Mouse (Mus musculus) forebrain, embryonic 16.5 days (tissue): Measurements from ENCODE around the gene Zdhhc14. TPM values are rescaled to one million over a fixed set of nuclear protein-coding genes. Genes with fewer than 3 reads are reported as not detected.

Experiments used
- ATAC-seq: fragments of 200-750 bp; cut with Nextera tagmentation; 2 replicates; pipeline ENCODE4 v1.8.0; 2017; ENCODE audit warnings: mild to moderate bottlenecking, moderate library complexity
- H3K27ac ChIP-seq: fragments of 300-500 bp; sonication (generic); 2 replicates; pipeline ENCODE4 v1.5.1; 2014; ENCODE audit warnings: low read length, control low read depth
- H3K27me3 ChIP-seq: fragments of 300-500 bp; sonication (generic); replicated peaks from 2 replicates; pipeline ENCODE4 v1.6.1; 2014; ENCODE audit warnings: low read length; ENCODE audit not compliant: control insufficient read depth, insufficient read depth
- H3K36me3 ChIP-seq: fragments of 300-500 bp; sonication (generic); 2 replicates; pipeline ENCODE4 v1.6.1; 2014; ENCODE audit not compliant: control insufficient read depth, insufficient read depth
- H3K4me1 ChIP-seq: fragments of 300-500 bp; sonication (generic); replicated peaks from 2 replicates; pipeline ENCODE4 v1.6.1; 2014; ENCODE audit warnings: low read length; ENCODE audit not compliant: control insufficient read depth, insufficient read depth
- H3K4me2 ChIP-seq: fragments of 300-500 bp; sonication (generic); 2 replicates; pipeline ENCODE4 v1.6.1; 2014; ENCODE audit warnings: mild to moderate bottlenecking, low read length, control low read depth
- H3K4me3 ChIP-seq: fragments of 300-500 bp; sonication (generic); replicated peaks from 2 replicates; pipeline ENCODE4 v1.5.1; 2014; ENCODE audit warnings: mild to moderate bottlenecking, low read length, control low read depth
- H3K9ac ChIP-seq: fragments of 300-500 bp; sonication (generic); replicated peaks from 2 replicates; pipeline ENCODE4 v1.6.1; 2014; ENCODE audit warnings: low read depth, low read length, control low read depth
- H3K9me3 ChIP-seq: fragments of 300-500 bp; sonication (generic); 2 replicates; pipeline ENCODE4 v1.6.1; 2016; ENCODE audit warnings: low read length; ENCODE audit not compliant: control insufficient read depth
- WGBS: fragments of 180-500 bp; shearing (Covaris S2); extraction: QIAGEN DNeasy Blood & Tissue Kit; methylation state at CpG from one replicate; pipeline ENCODE4 v1.1.7; 2014; 5-methylcytosine and 5-hydroxymethylcytosine counted together
- polyA plus RNA-seq: library from polyadenylated mRNA; unstranded; fragments of >200 nt; fragmentation: Nextera tagmentation; extraction: Ambion mirVana; gene quantifications from 2 replicates; pipeline ENCODE4 v1.2.1, GENCODE M21; 2015

The Zdhhc14 gene
- polyA plus RNA-seq, 1 experiment from 2014 or later = 8.1 TPM

DNA sequence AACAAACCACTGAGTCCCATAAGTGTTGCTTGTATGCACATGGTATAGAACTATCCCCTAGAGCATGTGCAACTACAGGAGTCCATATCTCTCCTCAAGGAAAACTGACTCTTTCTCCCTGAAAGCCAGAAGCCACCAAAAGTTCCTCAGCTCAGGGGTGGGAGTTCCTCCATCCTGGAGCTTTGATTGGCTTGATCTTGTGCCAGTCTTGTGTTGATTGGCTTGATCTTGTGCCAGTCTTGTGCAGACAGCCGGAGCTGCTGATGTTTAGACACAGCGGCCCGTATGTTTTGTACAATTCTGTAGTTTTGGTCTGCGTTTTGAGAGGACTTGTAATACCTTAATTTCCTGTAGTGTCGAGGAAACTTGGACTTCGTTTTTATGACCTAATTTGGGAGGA lies 70.8 kb downstream of the Zdhhc14 start:
- 92% methylated on average over 6 of the region's 6 CpGs for WGBS
- Histone ChIP-seq H3K4me3 (no peak overlapping the region), H3K4me2 (no peak overlapping the region), H3K4me1 (no peaks in the 10 kb centered on the region), H3K27ac (no peak overlapping the region), H3K27me3 (no peaks in the 10 kb centered on the region), H3K36me3 (no peaks in the 10 kb centered on the region), H3K9me3 (no peaks in the 10 kb centered on the region), H3K9ac (no peak overlapping the region)
- ATAC-seq = no peak

GRCm38 (mm10) chr17:5566006-5566405 lies 73.6 kb downstream of the Zdhhc14 start:
- Histone ChIP-seq H3K27me3 (no peaks in the 10 kb centered on the region), H3K4me1 (no peaks in the 10 kb centered on the region), H3K4me2 (no peak overlapping the region), H3K4me3 (no peak overlapping the region), H3K27ac (no peak overlapping the region), H3K9me3 (no peaks in the 10 kb centered on the region), H3K9ac (no peak overlapping the region), H3K36me3 (no peaks in the 10 kb centered on the region)
- WGBS = 69% methylated on average over 7 of the region's 7 CpGs
- ATAC-seq = no peak

DNA sequence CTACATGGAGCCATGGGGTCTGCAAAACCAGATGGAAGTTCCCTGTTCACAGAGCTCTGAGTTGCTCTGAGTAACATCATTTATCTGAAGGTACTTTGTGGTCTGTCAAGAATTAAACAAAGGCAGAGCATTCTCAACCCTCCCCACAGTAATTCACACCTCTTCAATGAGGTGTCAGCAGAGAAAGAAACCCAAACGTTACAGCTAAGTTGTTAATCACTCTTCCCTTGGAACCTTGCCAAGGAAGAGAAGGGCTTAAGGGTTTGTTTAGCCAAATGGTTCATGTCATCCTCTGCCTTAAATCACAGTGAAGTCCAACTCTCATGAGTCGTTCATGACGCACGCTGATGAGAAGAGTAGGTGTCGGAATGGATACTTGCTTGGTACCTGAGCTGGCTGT lies 75.6 kb downstream of the Zdhhc14 start:
- no peaks in the 10 kb centered on the region for H3K27me3 ChIP-seq
- H3K4me2 ChIP-seq = no peak overlapping the region
- 62% methylated on average over 5 of the region's 5 CpGs for WGBS
- H3K27ac ChIP-seq = no peak overlapping the region
- no peaks in the 10 kb centered on the region for H3K36me3 ChIP-seq
- ATAC-seq = no peak
- no peak overlapping the region for H3K9ac ChIP-seq
- H3K4me1 ChIP-seq = no peaks in the 10 kb centered on the region
- H3K9me3 ChIP-seq = no peaks in the 10 kb centered on the region
- H3K4me3 ChIP-seq = no peak overlapping the region

DNA sequence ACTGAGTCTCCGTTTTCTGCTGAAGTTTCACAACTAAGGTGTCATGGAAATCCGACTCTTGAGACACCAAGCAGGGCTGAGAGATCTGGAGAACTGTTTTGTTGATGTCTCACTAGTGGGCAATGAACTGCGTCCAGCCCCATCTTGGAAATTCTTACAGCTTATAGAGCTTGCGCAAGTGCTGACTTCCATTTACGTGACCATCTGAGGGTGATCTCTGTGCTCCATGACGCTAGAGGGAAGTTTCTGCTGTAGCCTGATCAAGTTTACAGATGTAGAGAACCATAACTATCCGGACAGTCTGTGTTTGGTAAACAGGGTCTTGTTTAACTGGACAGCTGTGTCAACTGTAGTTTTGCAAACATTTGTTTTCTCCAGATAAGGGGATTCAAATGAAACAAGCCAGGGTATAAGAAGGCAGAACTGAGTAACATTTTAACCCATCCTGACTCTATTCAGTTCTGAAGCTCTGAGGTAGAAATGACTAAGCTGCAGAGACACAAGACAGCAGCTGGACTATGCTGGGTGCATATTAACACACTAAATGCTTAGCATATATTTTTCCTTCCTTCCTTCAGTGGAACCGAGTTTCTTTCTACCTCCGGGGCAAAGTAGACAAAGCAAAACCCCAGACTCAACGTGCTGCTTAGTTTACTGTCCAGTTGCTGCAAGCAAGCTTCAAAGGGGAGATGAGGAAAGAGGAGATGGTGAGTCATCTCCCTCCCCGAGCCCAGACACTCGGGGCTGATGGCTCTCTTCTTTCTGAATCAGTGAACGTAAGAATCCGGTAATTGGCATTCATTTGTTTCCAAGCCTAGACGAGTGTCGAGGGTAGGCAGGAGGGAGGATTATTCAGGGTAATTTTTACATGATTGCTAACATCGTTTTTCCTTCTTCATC lies 77.0 kb downstream of the Zdhhc14 start:
- Histone ChIP-seq H3K4me1 (no peaks in the 10 kb centered on the region), H3K27ac (no peak overlapping the region), H3K27me3 (no peaks in the 10 kb centered on the region), H3K4me2 (no peak overlapping the region), H3K4me3 (no peak overlapping the region), H3K36me3 (no peaks in the 10 kb centered on the region), H3K9me3 (no peaks in the 10 kb centered on the region), H3K9ac (no peak overlapping the region)
- ATAC-seq = no peak
- 48% methylated on average over 17 of the region's 17 CpGs for WGBS

- Histone ChIP-seq H3K4me1 (no peaks in the 10 kb centered on the region), H3K4me3 (no peak overlapping the region), H3K9me3 (no peaks in the 10 kb centered on the region), H3K4me2 (no peak overlapping the region), H3K27ac (no peak overlapping the region), H3K36me3 (no peaks in the 10 kb centered on the region), H3K9ac (no peak overlapping the region), H3K27me3 (no peaks in the 10 kb centered on the region)
- WGBS = 100% methylated on average over 1 of the region's 1 CpGs
- no peak for ATAC-seq
Observed at GRCm38 (mm10) chr17:5572096-5572730, 79.9 kb downstream of the Zdhhc14 start.

GRCm38 (mm10) chr17:5572745-5573420 lies 80.5 kb downstream of the Zdhhc14 start:
- H3K9ac ChIP-seq = no peak overlapping the region
- H3K9me3 ChIP-seq = no peaks in the 10 kb centered on the region
- H3K4me2 ChIP-seq = no peak overlapping the region
- no peaks in the 10 kb centered on the region for H3K36me3 ChIP-seq
- H3K27ac ChIP-seq = no peak overlapping the region
- no peak overlapping the region for H3K4me3 ChIP-seq
- H3K27me3 ChIP-seq = no peaks in the 10 kb centered on the region
- ATAC-seq = no peak
- no peaks in the 10 kb centered on the region for H3K4me1 ChIP-seq

DNA sequence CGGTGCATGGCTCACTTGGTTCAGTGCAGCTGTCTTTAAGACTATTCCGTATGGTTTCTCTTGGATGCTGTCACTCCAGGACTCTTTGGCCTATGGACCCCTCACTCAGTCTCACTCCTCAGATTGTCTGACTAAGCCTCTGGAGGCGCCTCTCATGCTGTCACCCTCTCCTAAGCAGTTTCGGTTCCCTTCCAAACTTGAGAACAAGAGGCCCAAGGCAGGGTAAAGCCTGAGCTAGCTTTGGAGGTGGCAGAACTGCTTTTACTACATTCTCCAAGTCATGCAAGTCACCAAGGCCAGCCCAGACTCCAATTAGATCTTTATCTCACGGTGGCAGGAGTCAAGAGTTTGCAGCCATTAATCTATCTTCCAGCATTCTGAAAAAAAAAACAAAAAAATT lies 82.3 kb downstream of the Zdhhc14 start:
- Histone ChIP-seq H3K4me3 (no peak overlapping the region), H3K9me3 (no peaks in the 10 kb centered on the region), H3K4me1 (no peaks in the 10 kb centered on the region), H3K4me2 (no peak overlapping the region), H3K36me3 (no peaks in the 10 kb centered on the region), H3K27me3 (no peaks in the 10 kb centered on the region), H3K9ac (no peak overlapping the region), H3K27ac (no peak overlapping the region)
- no peak for ATAC-seq
- 80% methylated on average over 5 of the region's 5 CpGs for WGBS

GRCm38 (mm10) chr17:5575518-5575917 lies 83.2 kb downstream of the Zdhhc14 start:
- Histone ChIP-seq H3K4me3 (no peak overlapping the region), H3K27me3 (no peaks in the 10 kb centered on the region), H3K4me2 (no peak overlapping the region), H3K36me3 (no peaks in the 10 kb centered on the region), H3K9ac (no peak overlapping the region), H3K9me3 (no peaks in the 10 kb centered on the region), H3K27ac (no peak overlapping the region), H3K4me1 (no peaks in the 10 kb centered on the region)
- WGBS = 76% methylated on average over 4 of the region's 4 CpGs
- ATAC-seq = no peak

GRCm38 (mm10) chr17:5582232-5582631 lies 89.9 kb downstream of the Zdhhc14 start:
- no peak for ATAC-seq
- Histone ChIP-seq H3K4me1 (peaks cover 10% of the 10 kb centered on the region), H3K4me3 (no peak overlapping the region), H3K36me3 (no peaks in the 10 kb centered on the region), H3K27me3 (no peaks in the 10 kb centered on the region), H3K9ac (no peak overlapping the region), H3K4me2 (no peak overlapping the region), H3K9me3 (no peaks in the 10 kb centered on the region), H3K27ac (no peak overlapping the region)
- over 99% methylated on average over 3 of the region's 3 CpGs for WGBS
